Mouse (Mus musculus) inflammation-experienced regulatory T-cells (primary cell): Measurements from ENCODE around the gene Nanos1. TPM values are rescaled to one million over a fixed set of nuclear protein-coding genes. Genes with fewer than 3 reads are reported as not detected.

Experiments
- polyA plus RNA-seq, 2 experiments: library from polyadenylated mRNA; unstranded; fragments of 100-300 nt; shearing (Covaris generic); gene quantifications; one replicate each; pipeline ENCODE4 v1.2.1; 2017

Gene Nanos1
- 10 to 100 TPM in 1 of 2 experiments, 1 to 10 TPM in 1; 5.4 to 15.4 TPM for polyA plus RNA-seq

DNA sequence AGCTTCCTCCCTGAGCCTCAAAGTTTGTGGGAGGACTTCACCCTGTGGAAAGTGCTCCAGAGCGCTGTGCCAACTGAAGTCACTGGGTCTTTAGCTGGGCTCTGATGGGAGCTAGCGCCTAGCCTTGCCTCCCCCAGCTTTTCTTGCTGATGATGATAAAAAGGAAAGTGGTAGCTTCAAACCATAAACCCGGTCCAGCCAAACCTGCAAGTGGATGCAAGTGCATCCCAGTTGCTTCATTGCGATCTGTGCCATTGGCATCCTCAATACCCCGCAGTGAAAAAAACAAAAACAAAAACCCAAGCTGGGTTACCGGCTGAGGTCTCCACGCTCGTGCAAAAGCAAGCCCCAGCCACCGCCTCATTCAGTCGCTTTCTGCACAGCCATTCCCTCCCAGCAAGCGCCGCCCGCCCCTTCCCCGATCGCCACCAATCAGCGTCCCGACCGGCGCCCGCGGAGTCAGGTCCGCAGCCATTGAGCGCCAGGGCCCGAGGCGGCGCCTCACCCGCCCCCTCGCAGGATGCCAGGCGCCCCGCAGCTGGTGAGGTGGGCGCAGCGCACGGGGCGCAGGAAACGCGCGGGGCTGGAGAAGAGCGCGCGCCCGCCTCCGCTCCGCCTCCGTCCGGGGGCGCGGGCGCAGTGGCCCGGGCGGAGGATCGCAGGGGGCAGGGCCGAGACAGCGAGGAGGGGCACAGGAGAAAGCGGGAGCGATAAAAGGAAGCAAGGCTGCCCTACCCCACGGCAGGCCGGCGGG lies at the start of gene Nanos1:
TSS of gene Nanos1 (plus strand) at position 550 of the 754 bp plus-strand sequence.

DNA sequence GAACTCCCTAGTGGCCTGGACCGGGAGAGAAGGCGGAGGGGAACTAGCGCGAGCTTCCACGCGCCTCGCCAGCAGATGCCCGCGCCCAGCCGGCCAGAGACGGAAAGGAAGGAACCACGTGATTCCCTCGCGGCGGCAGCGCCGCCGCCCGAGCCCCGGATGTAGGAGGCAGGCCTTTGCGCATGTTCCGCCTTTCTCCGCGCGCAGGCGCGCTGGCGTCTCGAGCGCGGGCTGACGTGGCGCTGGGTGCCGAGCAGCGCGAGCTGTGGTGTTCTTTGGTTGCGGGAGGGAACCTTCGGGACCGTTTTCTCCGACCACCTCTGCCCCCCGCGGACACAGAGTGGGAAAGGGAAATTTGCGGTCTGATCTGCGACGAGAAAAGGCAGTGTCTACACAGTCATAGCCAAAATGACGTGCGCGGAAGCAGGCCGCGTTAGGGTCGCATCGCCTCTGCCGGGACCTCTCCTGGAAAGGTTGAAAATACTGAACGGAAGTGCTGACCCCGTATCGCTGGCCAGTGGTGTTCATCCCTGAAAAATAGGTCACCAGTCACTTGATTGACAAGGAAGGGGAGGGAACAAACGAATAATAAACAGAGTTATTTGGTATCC lies 34.9 kb downstream of the Nanos1 start, which contains the start of gene Eif3a:
TSS of gene Eif3a (minus strand) at position 108 of the 611 bp plus-strand sequence.

Other genes with a start within 250 kb of the Nanos1 start
- 10 to 100 TPM; 32.8 to 44.0 TPM for gene Cacul1, start 175.0 kb upstream of the Nanos1 start, polyA plus RNA-seq
- gene Eif3a, start 34.7 kb downstream of the Nanos1 start, polyA plus RNA-seq, result 100 to 1,000 TPM in 1 of 2 experiments, 10 to 100 TPM in 1; 99.7 to 108 TPM
- gene Fam45a, start 55.6 kb downstream of the Nanos1 start, polyA plus RNA-seq, result 10 to 100 TPM; 44.6 to 44.7 TPM
- 1 to 10 TPM; 5.4 to 6.0 TPM for gene Sfxn4, start 105.5 kb downstream of the Nanos1 start, polyA plus RNA-seq
- 10 to 100 TPM; 93.5 to 94.3 TPM for gene Prdx3, start 118.6 kb downstream of the Nanos1 start, polyA plus RNA-seq
- 1 to 10 TPM; 3.0 to 3.3 TPM for gene Grk5, start 133.8 kb downstream of the Nanos1 start, polyA plus RNA-seq